Mouse (Mus musculus) lung, postnatal 0 days (tissue): Measurements from ENCODE around the gene Dusp14.

Source experiments
- CTCF ChIP-seq: IDR thresholded peaks from 2 replicates; pipeline ENCODE4 v1.5.1; 2016; ENCODE audit warnings: antibody characterized with exemption, mild to moderate bottlenecking
- EP300 ChIP-seq: IDR thresholded peaks from 2 replicates; pipeline ENCODE4 v1.6.1; 2016; ENCODE audit warnings: antibody characterized with exemption, mild to moderate bottlenecking, control low read depth

GRCm38 (mm10) chr11:84069034-84069370, at the start of gene Dusp14:
- TF ChIP-seq EP300 (no peak), CTCF (no peak)
